Mouse (Mus musculus): ENCODE measurements around the gene Olfr420. TPM values are rescaled to one million over a fixed set of nuclear protein-coding genes. Genes with fewer than 3 reads are reported as not detected.

Olfr420 gene
- polyA plus RNA-seq, 1 experiment from 2014 or later, result not detected

Other genes starting within 250 kb of the Olfr420 start
- gene Ifi211, start 242.6 kb upstream of the Olfr420 start, polyA plus RNA-seq (2018), result 272 to 390 TPM (median 361 TPM) in 3 replicates
- 117 to 429 TPM (median 360 TPM) in 3 replicates for gene Mndal, start 213.1 kb upstream of the Olfr420 start, polyA plus RNA-seq (2018)
- 62.5 to 252 TPM (median 140 TPM) in 3 replicates for gene Ifi203, start 213.0 kb upstream of the Olfr420 start, polyA plus RNA-seq (2018)
- gene Ifi202b, start 172.9 kb upstream of the Olfr420 start, polyA plus RNA-seq (2018), result not detected in 3 replicates
- gene Ifi205, start 123.8 kb upstream of the Olfr420 start, polyA plus RNA-seq (2018), result 33.0 to 58.3 TPM (median 40.1 TPM) in 3 replicates
- 0.04 to 0.13 TPM (median 0.12 TPM) in 3 replicates for gene Olfr433, start 114.9 kb upstream of the Olfr420 start, polyA plus RNA-seq (2018)
- gene Olfr432, start 106.4 kb upstream of the Olfr420 start, polyA plus RNA-seq (2018), result not detected in 3 replicates
- gene Olfr430, start 89.0 kb upstream of the Olfr420 start, polyA plus RNA-seq (2018), result not detected in 3 replicates
- not detected in 3 replicates for gene Olfr429, start 71.3 kb upstream of the Olfr420 start, polyA plus RNA-seq (2018)
- not detected in 3 replicates for gene Olfr427, start 58.7 kb upstream of the Olfr420 start, polyA plus RNA-seq (2018)
- gene Olfr231, start 34.5 kb upstream of the Olfr420 start, polyA plus RNA-seq (2018), result not detected in 3 replicates
- not detected in 3 replicates for gene Olfr424, start 24.1 kb upstream of the Olfr420 start, polyA plus RNA-seq (2018)
- 0.16 to 0.19 TPM in 2 of 3 replicates, not detected in the other for gene Spta1, start 17.1 kb downstream of the Olfr420 start, polyA plus RNA-seq (2018)
- gene Olfr419, start 96.4 kb downstream of the Olfr420 start, polyA plus RNA-seq (2018), result not detected in 3 replicates
- not detected in 3 replicates for gene Mptx1, start 174.9 kb downstream of the Olfr420 start, polyA plus RNA-seq (2018)
- gene Olfr417, start 209.5 kb downstream of the Olfr420 start, polyA plus RNA-seq (2018), result not detected in 3 replicates
- gene Olfr248, start 235.4 kb downstream of the Olfr420 start, polyA plus RNA-seq (2018), result not detected in 3 replicates